Mouse (Mus musculus) lung, embryonic 16.5 days (tissue): ENCODE measurements at regions not wholly inside any gene's neighbourhood (a gene's known extent, or its start where the extent isn't known, plus 50 kb on each side); places are given as distances from the start of the nearest gene placed in this dataset.

Experiments
- ATAC-seq: fragments of 200-750 bp; cut with Nextera tagmentation; 2 replicates; pipeline ENCODE4 v1.8.0; 2017; ENCODE audit warnings: low read depth, mild to moderate bottlenecking, moderate library complexity
- H3K27ac ChIP-seq: fragments of 300-500 bp; sonication (generic); 2 replicates; pipeline ENCODE4 v1.5.1; 2014; ENCODE audit warnings: mild to moderate bottlenecking, control low read depth, low read length
- H3K27me3 ChIP-seq: fragments of 300-500 bp; sonication (generic); 2 replicates; pipeline ENCODE4 v1.6.1; 2014; ENCODE audit warnings: low read depth, low read length, mixed read lengths; ENCODE audit not compliant: control insufficient read depth, insufficient read depth
- H3K36me3 ChIP-seq: fragments of 300-500 bp; sonication (generic); 2 replicates; pipeline ENCODE4 v1.6.1; 2014; ENCODE audit warnings: low read length; ENCODE audit not compliant: control insufficient read depth, insufficient read depth
- H3K4me1 ChIP-seq: fragments of 300-500 bp; sonication (generic); replicated peaks from 2 replicates; pipeline ENCODE4 v1.6.1; 2014; ENCODE audit warnings: low read length, mixed read lengths; ENCODE audit not compliant: control insufficient read depth, insufficient read depth
- H3K4me2 ChIP-seq: fragments of 300-500 bp; sonication (generic); 2 replicates; pipeline ENCODE4 v1.6.1; 2014; ENCODE audit warnings: low read depth, low read length, control low read depth
- H3K4me3 ChIP-seq: fragments of 300-500 bp; sonication (generic); 2 replicates; pipeline ENCODE4 v1.5.1; 2014; ENCODE audit warnings: mild to moderate bottlenecking, low read length, control low read depth
- H3K9ac ChIP-seq: fragments of 300-500 bp; sonication (generic); 2 replicates; pipeline ENCODE4 v1.6.1; 2014; ENCODE audit warnings: low read length, control low read depth
- H3K9me3 ChIP-seq: fragments of 300-500 bp; sonication (generic); 2 replicates; pipeline ENCODE4 v1.6.1; 2016; ENCODE audit warnings: low read length; ENCODE audit not compliant: control insufficient read depth
- WGBS: fragments of 180-500 bp; shearing (Covaris S2); extraction: QIAGEN DNeasy Blood & Tissue Kit; methylation state at CpG from one replicate; pipeline ENCODE4 v1.1.7; 2014; 5-methylcytosine and 5-hydroxymethylcytosine counted together

DNA sequence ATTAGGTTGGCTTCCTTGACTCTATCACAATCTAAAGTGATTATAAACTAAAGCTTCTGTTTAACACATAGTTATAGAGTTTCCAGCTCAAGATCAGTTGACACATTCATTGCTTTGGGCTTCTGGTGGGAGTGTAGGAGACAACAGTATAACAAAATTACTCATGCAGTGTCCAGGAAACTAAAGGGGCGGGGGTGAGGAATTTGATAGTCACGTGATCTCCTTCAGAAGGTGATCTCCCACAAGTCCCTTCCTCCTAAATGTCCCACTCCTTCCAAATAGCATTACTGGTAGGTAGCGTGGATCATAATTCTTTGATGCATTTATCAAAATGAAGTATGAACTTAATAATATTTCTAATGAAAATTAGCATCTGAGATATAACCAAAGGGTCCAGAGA is 309.3 kb upstream of the Gm765 start:
- WGBS, result 85% methylated on average over 3 of the region's 3 CpGs
- Histone ChIP-seq H3K4me2 (no peak overlapping the region), H3K9me3 (no peaks in the 10 kb centered on the region), H3K9ac (no peak overlapping the region), H3K36me3 (no peaks in the 10 kb centered on the region), H3K27me3 (no peaks in the 10 kb centered on the region), H3K27ac (no peak overlapping the region), H3K4me3 (no peak overlapping the region), H3K4me1 (no peaks in the 10 kb centered on the region)
- no peak for ATAC-seq

DNA sequence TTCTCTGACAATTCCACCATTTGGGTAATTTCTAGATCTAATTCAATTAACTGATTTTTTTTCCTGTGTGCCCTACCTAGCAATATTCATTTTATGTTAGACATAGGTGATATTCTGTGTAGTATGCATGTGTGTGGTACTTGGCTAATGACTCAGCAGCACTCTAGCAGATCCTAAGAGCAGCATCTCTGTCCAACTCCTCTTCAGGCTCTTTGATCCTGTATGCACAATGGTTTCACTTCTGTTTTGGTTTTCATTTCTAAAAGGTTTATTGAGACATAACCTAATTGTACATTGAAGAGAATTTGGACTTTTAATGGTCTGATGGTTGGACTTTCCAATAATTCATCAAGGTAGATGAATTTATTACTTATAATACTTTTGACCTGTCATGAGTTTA is 308.8 kb upstream of the Gm765 start:
- Histone ChIP-seq H3K9me3 (no peaks in the 10 kb centered on the region), H3K9ac (no peak overlapping the region), H3K27me3 (no peaks in the 10 kb centered on the region), H3K36me3 (no peaks in the 10 kb centered on the region), H3K4me1 (no peaks in the 10 kb centered on the region), H3K27ac (no peak overlapping the region), H3K4me2 (no peak overlapping the region), H3K4me3 (no peak overlapping the region)
- no peak for ATAC-seq

DNA sequence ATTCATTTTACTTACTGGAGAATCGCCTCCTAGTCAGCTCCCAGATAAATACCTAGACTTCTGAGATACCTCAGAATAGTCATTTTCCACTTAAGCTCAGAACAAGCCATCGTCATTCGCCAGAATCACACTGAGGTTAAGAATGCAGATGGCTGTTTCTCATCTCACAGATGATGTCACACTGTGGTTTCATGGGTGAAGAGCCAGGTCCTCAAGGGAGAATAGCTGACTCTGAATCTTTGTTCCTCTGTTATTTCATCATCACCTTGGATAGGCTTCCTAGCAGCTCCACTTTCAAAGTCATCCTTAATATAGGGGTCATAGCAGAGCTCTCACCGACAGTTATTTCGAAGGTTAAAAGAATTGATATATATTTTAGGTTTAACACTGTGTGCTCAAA is 297.8 kb upstream of the Gm765 start:
- no peak overlapping the region for H3K9ac ChIP-seq
- H3K4me3 ChIP-seq, result no peak overlapping the region
- H3K27me3 ChIP-seq, result no peaks in the 10 kb centered on the region
- H3K4me1 ChIP-seq, result no peaks in the 10 kb centered on the region
- no peak for ATAC-seq
- H3K4me2 ChIP-seq, result no peak overlapping the region
- H3K9me3 ChIP-seq, result no peaks in the 10 kb centered on the region
- H3K27ac ChIP-seq, result no peak overlapping the region
- WGBS, result 92% methylated on average over 5 of the region's 5 CpGs
- H3K36me3 ChIP-seq, result no peaks in the 10 kb centered on the region

DNA sequence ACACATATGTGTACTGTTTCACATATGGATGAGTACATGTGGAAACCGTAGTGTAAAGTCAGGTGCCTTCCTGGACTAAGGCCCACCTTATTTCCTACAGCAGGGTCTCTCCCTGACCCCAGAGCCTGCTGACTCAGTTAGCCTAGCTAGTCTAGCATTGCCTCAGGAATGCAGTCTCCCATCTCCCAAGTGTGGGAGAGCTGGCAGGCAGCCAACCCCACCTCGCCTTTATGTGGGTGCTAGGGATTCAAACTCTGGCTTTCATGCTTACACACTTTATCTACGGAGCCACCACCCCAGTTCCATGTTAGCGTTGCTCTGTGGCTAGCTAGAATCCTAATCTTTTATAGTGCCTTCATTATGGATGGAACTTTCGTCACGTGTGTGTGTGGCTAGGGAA is 293.3 kb upstream of the Gm765 start:
- Histone ChIP-seq H3K36me3 (no peaks in the 10 kb centered on the region), H3K27ac (no peak overlapping the region), H3K4me3 (no peak overlapping the region), H3K27me3 (no peaks in the 10 kb centered on the region), H3K9me3 (no peaks in the 10 kb centered on the region), H3K4me2 (no peak overlapping the region), H3K4me1 (no peaks in the 10 kb centered on the region), H3K9ac (no peak overlapping the region)
- WGBS, result 77% methylated on average over 6 of the region's 6 CpGs
- ATAC-seq, result no peak

DNA sequence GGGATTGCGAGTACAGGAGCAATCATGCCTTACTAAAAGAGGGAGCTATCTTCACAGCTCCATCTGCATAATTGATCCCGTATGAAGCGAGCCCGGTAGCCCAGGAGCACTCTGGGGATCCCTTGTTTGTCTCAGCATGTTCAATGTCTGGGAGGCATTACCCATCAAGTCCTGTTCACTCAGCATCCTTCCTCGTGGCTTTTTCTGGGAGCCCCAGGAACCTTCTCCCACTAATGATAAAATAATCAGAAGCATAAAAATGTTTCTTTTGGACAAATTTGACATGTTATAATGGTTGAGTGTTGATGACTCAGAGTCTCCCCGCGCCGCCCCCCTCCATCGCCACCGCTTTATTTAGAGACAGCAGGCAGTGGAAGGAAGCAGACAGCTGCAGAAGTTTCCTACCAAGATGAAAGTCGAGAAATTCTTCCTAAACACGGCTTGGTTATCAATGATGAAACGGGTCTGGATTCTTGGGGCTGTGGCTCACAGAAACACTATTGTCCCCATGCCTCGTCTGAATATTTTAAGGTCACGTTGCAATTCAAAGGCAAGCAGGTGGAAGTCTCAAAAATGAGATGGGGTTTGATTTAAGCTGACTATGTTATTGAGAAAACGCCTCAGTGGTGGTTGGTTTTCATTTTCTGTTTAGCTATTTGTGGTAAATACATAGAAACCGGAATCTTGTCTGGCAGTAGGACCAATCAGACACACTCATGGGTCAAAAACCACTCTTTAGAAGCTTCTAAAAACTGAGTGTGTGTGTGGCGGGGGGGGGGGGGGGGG is 289.9 kb upstream of the Gm765 start:
- Histone ChIP-seq H3K4me2 (peak overlapping the region; percentile 18; the same call in 1 of the 2 replicates), H3K9me3 (no peaks in the 10 kb centered on the region), H3K4me1 (no peaks in the 10 kb centered on the region), H3K27me3 (no peaks in the 10 kb centered on the region), H3K4me3 (no peak overlapping the region), H3K9ac (no peak overlapping the region), H3K36me3 (no peaks in the 10 kb centered on the region), H3K27ac (no peak overlapping the region)
- WGBS, result 32% methylated on average over 17 of the region's 18 CpGs
- no peak for ATAC-seq

DNA sequence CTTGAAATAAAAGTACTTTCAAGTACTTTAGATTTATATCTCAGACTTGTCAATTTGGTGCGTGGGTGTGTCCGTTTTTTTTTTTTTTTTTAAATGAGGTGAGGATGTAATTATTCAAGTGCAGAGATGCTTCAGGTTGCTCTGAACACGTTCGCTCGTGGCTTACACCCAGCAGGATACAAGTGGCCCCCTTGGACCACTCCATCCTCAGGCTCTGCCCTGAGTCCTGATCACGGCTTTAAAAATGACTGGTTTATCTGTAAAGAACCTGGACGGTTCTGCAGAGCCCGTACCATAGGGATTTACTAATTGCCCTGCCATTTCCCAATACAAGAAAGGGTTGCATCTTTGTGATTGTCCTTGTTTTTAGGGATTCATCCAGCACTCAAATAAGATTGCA is 288.7 kb upstream of the Gm765 start:
- Histone ChIP-seq H3K36me3 (no peaks in the 10 kb centered on the region), H3K27ac (no peak overlapping the region), H3K9ac (no peak overlapping the region), H3K4me2 (no peak overlapping the region), H3K9me3 (no peaks in the 10 kb centered on the region), H3K4me1 (no peaks in the 10 kb centered on the region), H3K27me3 (no peaks in the 10 kb centered on the region), H3K4me3 (no peak overlapping the region)
- WGBS, result 68% methylated on average over 8 of the region's 8 CpGs
- no peak for ATAC-seq

DNA sequence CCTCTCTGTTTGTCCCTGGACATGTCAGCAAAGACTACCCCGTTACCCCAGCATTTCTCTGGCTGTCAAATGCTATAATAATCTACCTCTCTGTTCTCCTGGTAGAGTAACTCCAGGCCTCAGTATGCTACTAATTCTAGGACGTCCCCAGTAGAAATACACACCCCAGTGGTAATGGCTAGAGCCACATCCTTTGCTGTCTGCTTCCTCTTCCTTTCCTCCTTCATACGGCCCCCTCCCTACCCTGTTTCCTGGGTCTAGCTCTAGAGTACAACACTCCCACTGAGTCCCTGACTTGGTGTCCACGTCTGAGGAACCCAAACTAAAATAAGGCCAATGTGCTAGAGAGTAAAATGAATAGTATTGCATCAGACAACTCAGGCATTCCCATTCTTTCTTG is 287.1 kb upstream of the Gm765 start:
- 54% methylated on average over 4 of the region's 4 CpGs for WGBS
- Histone ChIP-seq H3K27me3 (no peaks in the 10 kb centered on the region), H3K4me1 (no peaks in the 10 kb centered on the region), H3K36me3 (no peaks in the 10 kb centered on the region), H3K4me2 (no peak overlapping the region), H3K4me3 (no peak overlapping the region), H3K9ac (no peak overlapping the region), H3K27ac (no peak overlapping the region), H3K9me3 (no peaks in the 10 kb centered on the region)
- ATAC-seq, result no peak

DNA sequence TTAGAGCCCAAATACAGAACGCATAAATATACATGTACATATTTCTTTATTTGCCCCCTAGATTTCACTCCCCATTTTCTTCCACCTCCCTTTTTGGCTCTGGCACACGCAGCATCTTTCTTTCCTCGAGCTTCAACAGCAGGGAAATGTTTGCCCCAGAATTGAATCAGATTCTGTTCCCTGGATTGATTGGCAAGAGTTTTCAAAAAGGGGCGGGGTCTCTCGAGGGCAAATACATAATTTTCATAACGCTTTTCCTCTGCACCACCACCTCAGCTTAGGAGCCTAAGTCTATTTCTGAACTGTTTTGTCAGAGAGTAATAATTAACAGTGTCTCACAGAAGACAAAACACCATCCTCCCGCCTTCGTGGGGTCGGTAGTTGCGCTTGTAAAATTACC is 283.9 kb upstream of the Gm765 start:
- H3K36me3 ChIP-seq, result no peaks in the 10 kb centered on the region
- H3K4me2 ChIP-seq, result no peak overlapping the region
- H3K4me3 ChIP-seq, result no peak overlapping the region
- H3K9me3 ChIP-seq, result no peaks in the 10 kb centered on the region
- no peak overlapping the region for H3K9ac ChIP-seq
- no peaks in the 10 kb centered on the region for H3K4me1 ChIP-seq
- no peak for ATAC-seq
- 66% methylated on average over 10 of the region's 10 CpGs for WGBS
- H3K27me3 ChIP-seq, result no peaks in the 10 kb centered on the region
- no peak overlapping the region for H3K27ac ChIP-seq

DNA sequence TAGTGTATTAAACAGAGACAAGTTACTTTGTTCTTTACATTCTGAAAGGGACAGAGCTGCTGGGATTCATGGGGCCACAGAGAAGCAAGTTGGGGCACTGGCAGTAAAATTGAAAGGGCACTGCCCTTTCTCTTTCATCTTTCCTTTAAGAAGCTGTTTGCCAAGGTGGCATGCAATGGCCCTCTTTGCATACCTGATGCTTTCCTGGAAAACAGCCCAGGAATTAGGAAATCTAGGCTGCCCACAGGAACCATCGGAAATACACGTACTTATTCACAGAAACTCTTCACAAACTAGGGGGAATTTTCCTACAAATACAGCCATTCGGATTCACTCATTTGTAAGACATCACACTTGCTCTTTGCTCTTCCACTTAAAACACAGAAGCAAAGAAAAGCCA is 278.3 kb upstream of the Gm765 start:
- Histone ChIP-seq H3K27ac (no peak overlapping the region), H3K27me3 (no peaks in the 10 kb centered on the region), H3K9me3 (no peaks in the 10 kb centered on the region), H3K4me2 (no peak overlapping the region), H3K36me3 (no peaks in the 10 kb centered on the region), H3K9ac (no peak overlapping the region), H3K4me1 (no peaks in the 10 kb centered on the region), H3K4me3 (no peak overlapping the region)
- ATAC-seq, result no peak
- WGBS, result 36% methylated on average over 3 of the region's 3 CpGs

DNA sequence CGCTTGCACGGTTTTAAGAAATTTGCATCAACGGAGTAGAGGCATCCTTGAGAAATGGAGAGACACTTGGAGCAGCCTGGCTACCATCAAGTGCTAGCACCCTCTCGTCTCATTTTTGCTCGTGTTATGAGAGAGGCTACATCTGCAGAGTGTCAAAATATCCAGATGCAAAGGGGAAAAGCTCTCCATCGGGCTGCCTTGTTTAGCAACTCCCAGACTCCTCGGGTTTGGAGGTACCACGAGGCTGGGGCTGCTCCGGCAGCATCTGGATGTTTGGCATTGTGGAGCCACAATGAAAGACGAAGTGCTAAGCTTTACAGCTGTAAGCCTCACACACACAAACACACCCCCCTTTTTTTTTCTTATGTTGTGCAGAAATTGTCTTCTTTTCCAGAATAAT is 270.5 kb upstream of the Gm765 start:
- no peaks in the 10 kb centered on the region for H3K36me3 ChIP-seq
- H3K4me2 ChIP-seq, result no peak overlapping the region
- 53% methylated on average over 10 of the region's 10 CpGs for WGBS
- no peaks in the 10 kb centered on the region for H3K9me3 ChIP-seq
- no peaks in the 10 kb centered on the region for H3K4me1 ChIP-seq
- no peaks in the 10 kb centered on the region for H3K27me3 ChIP-seq
- H3K4me3 ChIP-seq, result no peak overlapping the region
- H3K9ac ChIP-seq, result no peak overlapping the region
- 0 out of 2 replicates have a peak, but pooled peaks have one; percentile 28 for ATAC-seq
- no peak overlapping the region for H3K27ac ChIP-seq
